Mouse (Mus musculus) Patski (cell line): ENCODE results near the gene Nsmce1. TPM values are rescaled to one million over a fixed set of nuclear protein-coding genes. Genes with fewer than 3 reads are reported as not detected.

Experiments
- ATAC-seq: fragments of 100-300 bp; one replicate; pipeline ENCODE4 v1.8.0; 2021
- CTCF ChIA-PET: fragments of 350-600 bp; sonication (Branson Sonifier 250); formaldehyde crosslinking; loops from one replicate; lab custom pipeline; 2022; ENCODE audit warnings: inconsistent platforms; lab: Charles Lee
- POLR2A ChIA-PET: fragments of 350-600 bp; sonication (Branson Sonifier 250); formaldehyde crosslinking; loops from one replicate; lab custom pipeline; 2022; ENCODE audit warnings: antibody characterized with exemption, inconsistent platforms; lab: Charles Lee
- DNase-seq: peaks from one replicate; pipeline ENCODE4 v3.0.0-alpha.2; 2011; ENCODE audit warnings: low read depth, low spot score
- H3K27me3 ChIP-seq: fragments of 371-371 bp; one replicate; pipeline ENCODE4 v1.5.1; 2021
- CTCF ChIP-seq: fragments of 100-300 bp; IDR thresholded peaks from one replicate; pipeline ENCODE4 v1.5.1; 2021
- in situ Hi-C: fragments of 300-500 bp; cut with MboI; formaldehyde crosslinking; loops from 3 replicates; pipeline ENCODE4 v1.11.1; 2018; ENCODE audit warnings: low pct_unique_long_range_greater_than_20kb, mixed read lengths
- polyA plus RNA-seq: library from polyadenylated mRNA; unstranded; gene quantifications from one replicate; pipeline ENCODE4 v1.2.3, GENCODE M21; 2021

The Nsmce1 gene
- polyA plus RNA-seq, 1 experiment from 2014 or later = 74.0 TPM

- in situ Hi-C loops = no loop called here
- ATAC-seq = no peak
- ChIA-PET CTCF (no interaction called here), POLR2A (no interaction called here)
- no peak for DNase-seq
- no peak for TF ChIP-seq CTCF
- H3K27me3 ChIP-seq = no peaks in the 10 kb centered on the region
These were observed 20.5 kb upstream of the Nsmce1 start for GRCm38 (mm10) chr7:125511852-125512251.

DNA sequence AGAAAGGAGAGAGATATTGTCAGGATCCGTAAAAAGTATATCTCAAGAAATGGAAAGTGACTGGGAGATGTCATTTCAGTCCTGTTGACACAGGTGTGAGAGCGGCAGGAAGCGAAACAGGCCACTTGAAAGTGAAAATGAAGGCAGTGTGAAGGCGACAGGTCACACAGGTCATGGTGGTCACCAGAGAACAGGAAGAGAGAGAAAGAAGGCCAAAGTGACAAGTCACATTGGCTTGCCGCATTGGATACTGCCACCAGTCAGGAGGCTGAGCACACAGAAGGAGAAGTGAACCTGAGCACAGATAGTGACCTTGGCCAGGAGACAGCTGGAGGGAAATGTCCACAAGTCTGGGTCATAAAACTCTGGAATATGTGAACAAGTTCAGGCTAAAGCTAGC, 20.0 kb upstream of the Nsmce1 start:
- POLR2A ChIA-PET = no interaction called here

DNA sequence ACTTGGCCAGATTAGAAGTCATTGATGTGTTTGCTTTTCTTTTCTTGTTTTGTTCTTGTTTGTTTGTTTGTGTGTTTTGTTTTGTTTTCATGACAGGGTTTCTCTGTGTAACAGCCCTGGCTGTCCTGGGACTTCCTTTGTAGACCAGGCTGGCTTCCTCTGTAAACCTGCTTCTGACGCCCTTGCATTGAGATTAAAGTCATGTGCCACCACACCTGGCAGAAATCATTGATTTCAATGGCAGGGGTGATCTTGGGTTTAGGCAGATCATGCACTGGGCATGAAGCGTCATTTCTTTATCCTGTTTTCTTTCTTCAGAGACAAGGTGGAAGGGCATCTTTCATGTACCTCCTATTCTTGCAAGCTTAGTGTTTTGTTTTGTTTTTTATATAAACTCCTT, 15.9 kb upstream of the Nsmce1 start:
- in situ Hi-C loops = no loop called here
- no peak for DNase-seq
- CTCF ChIA-PET = no interaction called here
- no peaks in the 10 kb centered on the region for H3K27me3 ChIP-seq
- ATAC-seq = no peak
- no peak for TF ChIP-seq CTCF
- POLR2A ChIA-PET = no interaction called here

More for the DNA sequence above, 20.0 kb upstream of the Nsmce1 start:
- in situ Hi-C loops = no loop called here
- no peak for DNase-seq
- no peaks in the 10 kb centered on the region for H3K27me3 ChIP-seq
- CTCF ChIA-PET = no interaction called here
- ATAC-seq = no peak
- no peak for TF ChIP-seq CTCF

DNA sequence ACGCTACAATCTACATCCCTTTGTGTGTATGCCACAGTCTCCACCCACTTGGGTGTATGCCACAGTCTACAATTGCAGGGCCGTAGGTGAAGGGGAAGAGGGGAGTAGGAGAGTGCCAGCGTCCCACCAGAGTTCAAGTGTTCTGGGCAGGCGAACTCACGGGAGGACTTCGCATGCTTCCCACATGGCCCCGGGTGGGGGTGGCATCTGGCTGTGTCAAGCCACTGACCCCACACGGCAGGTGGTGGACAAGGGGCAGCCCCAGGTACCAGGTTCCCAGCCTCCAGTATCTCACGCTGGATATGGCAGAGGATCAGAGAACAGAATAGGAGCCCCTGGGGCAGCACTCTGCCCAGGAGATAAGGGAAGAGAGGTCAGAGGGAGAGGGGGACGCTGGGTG, 14.2 kb upstream of the Nsmce1 start:
- DNase-seq = no peak
- no peak for TF ChIP-seq CTCF
- ChIA-PET POLR2A (interaction anchor here (0.6 kb wide), 1 partner anchor 83 kb away, joined by 4 read pairs; no protein-coding TSS in a partner anchor), CTCF (interaction anchor here (1.2 kb wide), 1 partner anchor 23 kb away, joined by 3 read pairs; no protein-coding TSS in a partner anchor)
- no peaks in the 10 kb centered on the region for H3K27me3 ChIP-seq
- in situ Hi-C loops = no loop called here
- no peak for ATAC-seq

GRCm38 (mm10) chr7:125504618-125505017, 13.2 kb upstream of the Nsmce1 start:
- POLR2A ChIA-PET = no interaction called here
- TF ChIP-seq CTCF = no peak
- no peak for DNase-seq
- CTCF ChIA-PET = interaction anchor here (1.2 kb wide), 1 partner anchor 24 kb away, joined by 3 read pairs; no protein-coding TSS in a partner anchor
- ATAC-seq = no peak
- H3K27me3 ChIP-seq = no peaks in the 10 kb centered on the region
- in situ Hi-C loops = no loop called here

DNA sequence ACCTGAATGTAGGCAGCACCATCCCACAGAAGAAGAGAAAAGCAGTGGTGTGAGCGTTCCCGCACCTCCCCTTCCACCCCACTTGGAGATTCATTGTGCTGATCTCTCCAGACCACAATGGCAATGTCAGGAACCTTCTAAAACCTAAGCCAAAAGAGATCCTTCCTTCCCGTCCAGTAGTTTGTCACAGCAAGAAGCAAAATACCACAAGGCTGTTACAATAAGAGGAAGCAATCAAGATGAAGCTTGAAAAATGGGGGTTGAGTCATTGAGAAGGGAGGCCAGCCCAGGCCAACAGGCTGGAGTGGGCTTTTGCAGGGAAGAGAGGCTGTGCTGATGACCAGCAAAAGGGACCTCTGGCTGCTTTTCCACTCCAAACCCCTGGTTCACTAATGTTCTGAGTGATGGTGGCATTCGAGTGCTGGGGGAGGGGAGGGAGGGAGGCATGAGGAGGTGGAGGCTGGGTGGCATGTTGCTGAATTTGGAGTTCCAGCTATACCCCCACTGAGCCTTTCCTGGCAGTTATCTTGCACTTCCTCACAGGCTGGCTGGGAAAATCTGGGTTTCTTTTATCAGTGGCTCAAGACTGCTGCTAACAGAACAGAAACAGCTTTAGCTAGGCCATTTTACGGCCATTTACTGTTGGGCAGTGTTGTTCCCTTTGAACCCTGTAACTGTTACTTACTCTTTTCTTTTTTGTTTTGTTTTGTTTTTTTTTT, 12.1 kb upstream of the Nsmce1 start:
- ChIA-PET POLR2A (no interaction called here), CTCF (no interaction called here)
- ATAC-seq (no peak), DNase-seq (no peak)
- no peak for TF ChIP-seq CTCF
- no peaks in the 10 kb centered on the region for H3K27me3 ChIP-seq
- in situ Hi-C loops = no loop called here

GRCm38 (mm10) chr7:125500879-125501278, 9.5 kb upstream of the Nsmce1 start:
- ATAC-seq (no peak), DNase-seq (no peak)
- CTCF ChIA-PET = interaction anchor here (1.4 to 1.7 kb wide), 2 partner anchors 9 to 28 kb away, joined by 3 to 4 read pairs; partner anchors contain the start of gene Nsmce1
- POLR2A ChIA-PET = interaction anchor here (1.1 kb wide), 1 partner anchor 24 kb away, joined by 3 read pairs; no protein-coding TSS in a partner anchor
- in situ Hi-C loops = no loop called here
- H3K27me3 ChIP-seq = no peaks in the 10 kb centered on the region
- no peak for TF ChIP-seq CTCF

- POLR2A ChIA-PET = no interaction called here
- no peak for DNase-seq
- CTCF ChIA-PET = interaction anchor here (1.4 kb wide), 1 partner anchor 8 kb away, joined by 3 read pairs; the partner anchor contains the start of gene Nsmce1
- no peak for TF ChIP-seq CTCF
- in situ Hi-C loops = no loop called here
- H3K27me3 ChIP-seq = no peaks in the 10 kb centered on the region
- ATAC-seq = no peak
These were observed 8.8 kb upstream of the Nsmce1 start for GRCm38 (mm10) chr7:125499927-125500868.

GRCm38 (mm10) chr7:125495864-125496440, 4.6 kb upstream of the Nsmce1 start:
- in situ Hi-C loops = no loop called here
- ATAC-seq (no peak), DNase-seq (no peak)
- TF ChIP-seq CTCF = no peak
- H3K27me3 ChIP-seq = no peaks in the 10 kb centered on the region
- POLR2A ChIA-PET = no interaction called here
- CTCF ChIA-PET = interaction anchor here (1.3 kb wide), 1 partner anchor 23 kb away, joined by 3 read pairs; no protein-coding TSS in a partner anchor

- in situ Hi-C loops = loop anchor here (5.0 kb wide), 1 partner anchor 75 kb away; no protein-coding TSS in a partner anchor
- DNase-seq (no peak), ATAC-seq (no peak)
- ChIA-PET CTCF (interaction anchor here (0.8 to 1.6 kb wide), 2 partner anchors 9 to 20 kb away, joined by 3 read pairs; no protein-coding TSS in a partner anchor), POLR2A (interaction anchor here (1.6 kb wide), 1 partner anchor 58 kb away, joined by 3 read pairs; no protein-coding TSS in a partner anchor)
- TF ChIP-seq CTCF = no peak
- H3K27me3 ChIP-seq = no peaks in the 10 kb centered on the region
These were observed 1.2 kb upstream of the Nsmce1 start for GRCm38 (mm10) chr7:125492551-125492950.
